Mouse (Mus musculus) embryonic facial prominence, embryonic 15.5 days (tissue): ENCODE data around the gene E2f6. TPM values are rescaled to one million over a fixed set of nuclear protein-coding genes. Genes with fewer than 3 reads are reported as not detected.
A peak's percentile ranks its signal among the peaks of the same experiment; 100 is the strongest.

Experiments
- ATAC-seq: fragments of 200-750 bp; cut with Nextera tagmentation; 2 replicates; pipeline ENCODE4 v1.8.0; 2017; ENCODE audit warnings: low read depth, moderate TSS enrichment; ENCODE audit not compliant: insufficient number of reproducible peaks, low FRiP score, low TSS enrichment
- H3K27ac ChIP-seq: fragments of 300-500 bp; sonication (generic); replicated peaks from 2 replicates; pipeline ENCODE4 v1.5.1; 2015; ENCODE audit warnings: mild to moderate bottlenecking, inconsistent platforms
- H3K27me3 ChIP-seq: fragments of 300-500 bp; sonication (generic); 2 replicates; pipeline ENCODE4 v1.6.1; 2015; ENCODE audit warnings: inconsistent platforms
- H3K36me3 ChIP-seq: fragments of 300-500 bp; sonication (generic); 2 replicates; pipeline ENCODE4 v1.6.1; 2015; ENCODE audit warnings: mild to moderate bottlenecking, inconsistent platforms
- H3K4me1 ChIP-seq: fragments of 300-500 bp; sonication (generic); 2 replicates; pipeline ENCODE4 v1.6.1; 2015; ENCODE audit warnings: inconsistent platforms
- H3K4me2 ChIP-seq: fragments of 300-500 bp; sonication (generic); replicated peaks from 2 replicates; pipeline ENCODE4 v1.6.1; 2015; ENCODE audit warnings: mild to moderate bottlenecking, inconsistent platforms
- H3K4me3 ChIP-seq: fragments of 300-500 bp; sonication (generic); replicated peaks from 2 replicates; pipeline ENCODE4 v1.5.1; 2015; ENCODE audit warnings: mild to moderate bottlenecking, inconsistent platforms
- H3K9ac ChIP-seq: fragments of 300-500 bp; sonication (generic); 2 replicates; pipeline ENCODE4 v1.6.1; 2015; ENCODE audit warnings: inconsistent platforms
- H3K9me3 ChIP-seq: fragments of 300-500 bp; sonication (generic); replicated peaks from 2 replicates; pipeline ENCODE4 v1.6.1; 2016; ENCODE audit warnings: inconsistent platforms
- WGBS: fragments of 180-500 bp; shearing (Covaris S2); methylation state at CpG from one replicate; pipeline ENCODE4 v1.1.7; 2015; 5-methylcytosine and 5-hydroxymethylcytosine counted together
- polyA plus RNA-seq: library from polyadenylated mRNA; unstranded; fragments of >200 nt; fragmentation: Nextera tagmentation; extraction: Ambion mirVana; gene quantifications from 2 replicates; pipeline ENCODE4 v1.2.1, GENCODE M21; 2015

Gene E2f6
- 39.3 and 40.9 TPM in 2 replicates for polyA plus RNA-seq

DNA sequence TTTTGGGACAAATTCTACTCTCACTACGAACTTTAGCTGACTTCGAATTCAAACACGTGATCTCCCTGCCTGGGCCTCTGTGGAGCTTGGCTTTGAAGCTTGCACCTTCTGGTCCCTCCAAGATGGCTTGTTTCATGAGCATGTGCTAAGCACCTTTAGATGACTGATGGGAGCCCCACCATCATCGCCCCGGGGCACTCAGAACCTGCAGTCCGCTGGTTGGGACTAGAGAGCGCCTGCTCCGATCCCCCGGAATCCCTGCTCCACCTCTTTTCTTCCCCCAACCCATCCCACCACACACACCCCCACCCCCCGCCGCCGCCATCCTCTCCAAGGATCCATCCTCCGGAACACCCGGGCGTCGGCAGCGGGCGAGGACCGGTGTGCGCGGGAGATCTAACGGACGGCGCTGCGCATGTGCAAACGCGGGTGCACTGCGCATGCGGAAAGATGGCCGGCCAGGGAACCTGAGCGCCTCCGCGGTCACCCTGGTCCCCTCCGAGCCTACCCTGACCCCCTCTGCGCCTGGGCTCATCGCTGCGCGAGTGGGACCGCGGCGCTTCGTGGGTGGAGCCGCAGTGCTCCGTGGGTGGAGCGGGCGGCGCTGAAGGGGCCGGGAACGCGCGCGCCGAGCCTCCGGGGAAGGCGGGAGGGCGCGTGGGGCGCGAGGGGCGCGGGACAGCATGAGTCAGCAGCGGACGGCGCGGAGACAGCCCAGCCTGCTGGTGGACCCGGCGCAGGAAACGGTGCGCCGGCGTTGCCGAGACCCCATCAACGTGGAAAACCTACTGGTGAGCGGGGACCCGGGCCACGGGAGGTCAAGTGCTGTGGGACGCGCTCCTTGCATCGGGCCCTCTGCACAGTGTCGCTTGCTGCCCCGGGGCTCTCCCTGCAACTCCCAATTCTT lies at the start of gene E2f6:
TSS of gene E2f6 (plus strand) at position 439 of the 907 bp plus-strand sequence.
- Histone ChIP-seq H3K4me2 (peak within 1 kb of the TSS; percentile 70), H3K4me3 (peak within 1 kb of the TSS; percentile 79), H3K9ac (peak within 1 kb of the TSS; percentile 76), H3K9me3 (no peaks in the 10 kb centered on the region), H3K27ac (peak within 1 kb of the TSS; percentile 63; the same call in 1 of the 2 replicates), H3K4me1 (peaks cover 20% of the 10 kb centered on the region), H3K27me3 (peaks cover 5% of the 10 kb centered on the region; the same call in 1 of the 2 replicates), H3K36me3 (peaks cover 14% of the 10 kb centered on the region)
- 5% methylated on average over 79 of the region's 81 CpGs for WGBS
- peak; percentile 87 for ATAC-seq

DNA sequence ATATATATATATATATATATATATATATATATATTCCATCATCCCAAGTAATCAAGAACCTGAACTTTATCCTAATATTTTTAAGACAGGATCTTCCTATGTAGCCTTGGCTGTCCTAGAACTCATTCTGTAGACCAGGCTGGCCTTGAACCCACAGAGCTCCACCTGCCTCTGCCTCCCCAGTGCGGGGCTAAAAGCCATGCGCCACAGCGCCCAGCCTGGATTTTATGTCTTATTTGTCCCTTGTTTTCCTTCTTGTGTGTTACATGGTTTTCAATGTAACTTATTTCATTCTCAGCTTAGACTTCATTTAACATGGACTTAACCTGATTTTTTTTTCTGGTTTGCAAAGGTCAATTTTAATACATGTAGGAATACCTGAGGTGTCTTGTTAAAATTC lies 49.3 kb upstream of the E2f6 start:
- ATAC-seq, result no peak
- H3K4me3 ChIP-seq, result no peak overlapping the region
- no peak overlapping the region for H3K4me2 ChIP-seq
- H3K9me3 ChIP-seq, result no peaks in the 10 kb centered on the region
- peaks cover 7% of the 10 kb centered on the region; the same call in 1 of the 2 replicates for H3K4me1 ChIP-seq
- WGBS, result 93% methylated on average over 3 of the region's 3 CpGs
- H3K27me3 ChIP-seq, result no peaks in the 10 kb centered on the region
- no peak overlapping the region for H3K27ac ChIP-seq
- no peak overlapping the region for H3K9ac ChIP-seq
- H3K36me3 ChIP-seq, result no peaks in the 10 kb centered on the region

DNA sequence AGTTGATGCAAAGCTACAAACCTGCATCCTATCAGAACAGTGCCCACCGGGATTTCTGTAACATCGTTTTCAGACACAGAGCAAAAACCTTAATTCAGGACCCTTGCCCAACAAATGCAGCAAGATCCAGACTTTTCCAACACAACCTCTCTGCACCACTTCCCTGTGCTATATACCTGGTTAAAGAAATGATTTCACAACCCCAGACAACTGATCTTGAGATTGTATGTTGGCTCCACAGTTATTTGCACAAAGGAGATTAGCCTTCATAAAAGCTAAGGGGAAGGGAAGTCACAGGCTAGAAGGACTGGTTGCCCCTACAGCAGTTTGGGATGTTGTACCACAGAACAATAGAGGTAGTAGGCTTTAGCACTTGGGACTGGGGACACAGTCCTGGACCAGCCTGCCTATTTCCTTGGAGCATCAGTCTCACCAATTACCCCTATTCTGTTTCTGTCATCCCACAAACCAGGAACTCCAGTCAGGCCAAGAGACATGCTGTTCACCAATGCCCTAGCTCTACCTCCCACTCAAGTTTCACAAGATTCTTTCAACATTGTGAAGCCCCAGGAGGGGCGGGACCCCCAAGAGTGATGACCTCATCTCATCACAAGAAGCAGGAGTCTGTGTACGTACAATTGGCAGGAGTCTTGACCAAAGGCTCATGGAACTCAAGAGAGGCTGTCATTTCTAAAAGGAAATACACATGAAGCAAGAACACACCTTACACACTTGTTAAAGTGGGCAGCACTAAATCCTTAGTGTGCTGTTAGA lies 46.9 kb upstream of the E2f6 start:
- Histone ChIP-seq H3K36me3 (no peaks in the 10 kb centered on the region), H3K9ac (no peak overlapping the region), H3K27me3 (no peaks in the 10 kb centered on the region), H3K4me2 (no peak overlapping the region), H3K4me3 (no peak overlapping the region), H3K9me3 (no peaks in the 10 kb centered on the region), H3K4me1 (peaks cover 7% of the 10 kb centered on the region; the same call in 1 of the 2 replicates), H3K27ac (no peak overlapping the region)
- ATAC-seq, result no peak
- 45% methylated on average over 4 of the region's 4 CpGs for WGBS

DNA sequence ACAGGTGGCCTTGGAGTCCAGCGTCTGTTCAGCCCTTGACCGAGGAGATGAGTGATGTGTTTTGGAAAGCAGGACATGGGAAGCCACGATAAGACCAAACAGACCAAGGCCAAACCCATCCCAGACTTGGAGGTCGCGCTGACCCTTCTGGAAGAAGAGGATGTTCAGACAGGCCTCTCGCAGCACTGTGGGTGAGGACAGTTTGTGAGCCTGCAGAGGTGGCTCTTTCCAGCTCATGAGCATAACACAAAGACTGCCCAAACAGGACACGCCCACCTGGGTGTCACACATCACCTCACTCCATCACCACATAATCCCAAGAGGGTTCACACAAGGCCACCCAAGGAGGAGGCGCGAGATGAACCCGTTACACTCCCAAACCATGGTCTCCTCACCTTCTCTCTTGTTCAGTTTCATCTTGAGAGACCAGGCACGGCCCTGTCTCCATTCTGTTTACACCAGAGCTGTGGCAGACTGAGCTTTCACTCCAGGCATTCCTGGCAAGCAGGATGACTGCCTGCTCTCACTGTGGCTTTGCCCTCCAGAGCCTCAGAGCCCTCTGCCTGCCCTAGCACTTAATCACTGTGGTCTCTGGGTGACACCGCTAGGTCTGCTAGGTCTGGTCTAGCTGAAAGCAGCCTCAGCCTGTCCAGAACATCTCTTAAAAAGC lies 45.9 kb upstream of the E2f6 start:
- Histone ChIP-seq H3K9ac (no peak overlapping the region), H3K36me3 (no peaks in the 10 kb centered on the region), H3K4me3 (no peak overlapping the region), H3K27me3 (no peaks in the 10 kb centered on the region), H3K27ac (no peak overlapping the region), H3K4me1 (peaks cover 7% of the 10 kb centered on the region; the same call in 1 of the 2 replicates), H3K9me3 (no peaks in the 10 kb centered on the region), H3K4me2 (no peak overlapping the region)
- ATAC-seq, result no peak
- 89% methylated on average over 12 of the region's 12 CpGs for WGBS

DNA sequence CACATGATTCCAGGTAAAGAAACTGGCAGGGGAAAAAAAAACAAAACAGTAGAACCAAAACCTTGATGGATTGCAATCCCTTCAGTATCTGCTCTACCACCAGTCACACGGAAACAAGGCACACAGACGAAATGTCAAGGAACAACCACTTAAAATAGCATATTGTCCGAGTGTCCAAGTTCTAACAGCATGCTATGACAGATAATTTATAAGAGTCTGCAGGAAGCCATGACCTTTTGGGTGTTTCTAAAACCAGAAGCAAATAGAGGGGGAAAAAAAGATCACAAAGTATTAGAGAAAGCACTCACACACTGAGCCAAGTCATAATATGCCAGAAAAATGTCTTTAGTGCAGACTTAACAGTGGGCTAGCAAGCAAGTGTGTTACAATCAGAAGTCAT lies 42.5 kb upstream of the E2f6 start:
- ATAC-seq, result no peak
- Histone ChIP-seq H3K9me3 (no peaks in the 10 kb centered on the region), H3K36me3 (no peaks in the 10 kb centered on the region), H3K9ac (no peak overlapping the region), H3K4me1 (no peaks in the 10 kb centered on the region), H3K4me3 (no peak overlapping the region), H3K4me2 (no peak overlapping the region), H3K27ac (no peak overlapping the region), H3K27me3 (no peaks in the 10 kb centered on the region)
- 87% methylated on average over 3 of the region's 3 CpGs for whole genome bisulfite sequencing

DNA sequence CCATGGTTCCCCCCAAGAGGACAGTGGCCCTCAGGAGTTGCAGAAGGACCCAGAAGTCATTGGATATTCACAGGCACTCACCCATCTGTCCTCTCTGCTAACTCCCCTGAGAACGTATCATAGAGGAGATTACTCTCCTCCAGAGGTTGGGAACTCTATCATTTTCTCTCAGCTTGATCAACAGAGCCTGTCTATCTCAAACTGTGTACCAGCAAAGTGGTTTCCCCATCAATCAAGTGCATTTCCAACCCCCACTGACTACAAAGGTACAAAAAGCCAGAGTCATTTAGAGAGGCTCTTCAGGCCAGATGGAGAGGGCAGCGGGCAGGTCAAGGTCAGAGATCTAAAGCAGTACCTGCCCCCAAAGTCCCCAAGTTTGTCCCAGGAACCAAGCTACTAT lies 42.1 kb upstream of the E2f6 start:
- no peak overlapping the region for H3K4me3 ChIP-seq
- H3K9ac ChIP-seq, result no peak overlapping the region
- no peak for ATAC-seq
- no peak overlapping the region for H3K27ac ChIP-seq
- no peak overlapping the region for H3K4me2 ChIP-seq
- no peaks in the 10 kb centered on the region for H3K27me3 ChIP-seq
- no peaks in the 10 kb centered on the region for H3K4me1 ChIP-seq
- no peaks in the 10 kb centered on the region for H3K9me3 ChIP-seq
- H3K36me3 ChIP-seq, result no peaks in the 10 kb centered on the region
- 74% methylated on average over 2 of the region's 2 CpGs for WGBS

DNA sequence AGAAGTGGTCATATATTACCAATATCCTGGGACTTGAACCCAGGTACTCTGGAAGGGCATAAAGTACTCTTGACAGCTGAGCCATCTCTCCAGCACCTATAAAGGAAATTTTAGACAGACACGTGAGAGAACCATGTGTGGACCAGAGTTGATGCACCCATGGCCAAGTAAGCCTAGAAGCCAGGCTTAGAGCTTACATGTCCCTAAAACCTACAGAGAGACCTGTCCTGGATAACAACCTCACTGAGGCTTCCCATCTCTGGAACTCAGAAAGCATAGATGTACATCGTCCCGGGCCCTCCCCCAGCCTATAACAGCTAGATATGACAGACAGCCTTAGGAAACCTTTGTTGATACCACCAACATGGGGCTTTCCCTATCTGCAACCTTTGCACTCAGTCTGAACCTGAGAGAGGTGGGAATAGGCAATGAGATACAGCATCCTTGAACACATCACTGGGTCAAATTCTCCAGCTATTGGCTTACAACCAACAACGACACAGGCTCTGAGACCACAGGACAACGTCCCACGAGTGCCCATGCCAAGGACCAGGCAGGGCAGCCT lies 41.1 kb upstream of the E2f6 start:
- ATAC-seq, result no peak
- no peak overlapping the region for H3K4me2 ChIP-seq
- H3K27me3 ChIP-seq, result no peaks in the 10 kb centered on the region
- 88% methylated on average over 6 of the region's 6 CpGs for WGBS
- H3K9ac ChIP-seq, result no peak overlapping the region
- H3K36me3 ChIP-seq, result no peaks in the 10 kb centered on the region
- no peaks in the 10 kb centered on the region for H3K9me3 ChIP-seq
- no peak overlapping the region for H3K4me3 ChIP-seq
- H3K4me1 ChIP-seq, result no peaks in the 10 kb centered on the region
- H3K27ac ChIP-seq, result no peak overlapping the region

DNA sequence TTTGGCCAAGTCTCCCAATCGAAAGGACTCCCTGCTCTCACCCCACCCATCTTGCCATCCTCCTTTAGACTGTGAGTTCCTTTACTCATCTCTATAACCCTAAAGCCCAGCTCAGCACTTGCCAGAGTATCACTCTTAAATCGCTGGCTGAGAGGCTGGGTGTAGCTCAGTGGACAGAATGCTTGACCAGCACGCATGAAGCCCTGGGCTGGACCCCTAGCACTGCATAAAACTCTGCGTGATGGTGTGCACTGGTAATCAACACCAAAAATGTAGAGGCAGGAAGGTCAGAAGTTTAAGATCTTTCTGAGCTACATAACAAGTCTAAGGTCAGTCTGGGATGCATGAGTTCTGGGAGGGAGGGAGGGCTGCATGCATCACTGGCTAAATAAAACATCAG lies 36.2 kb upstream of the E2f6 start:
- Histone ChIP-seq H3K36me3 (no peaks in the 10 kb centered on the region), H3K9me3 (no peaks in the 10 kb centered on the region), H3K4me2 (no peak overlapping the region), H3K4me3 (no peak overlapping the region), H3K27ac (no peak overlapping the region), H3K4me1 (no peaks in the 10 kb centered on the region), H3K9ac (no peak overlapping the region), H3K27me3 (no peaks in the 10 kb centered on the region)
- no peak for ATAC-seq
- WGBS, result 89% methylated on average over 4 of the region's 4 CpGs

DNA sequence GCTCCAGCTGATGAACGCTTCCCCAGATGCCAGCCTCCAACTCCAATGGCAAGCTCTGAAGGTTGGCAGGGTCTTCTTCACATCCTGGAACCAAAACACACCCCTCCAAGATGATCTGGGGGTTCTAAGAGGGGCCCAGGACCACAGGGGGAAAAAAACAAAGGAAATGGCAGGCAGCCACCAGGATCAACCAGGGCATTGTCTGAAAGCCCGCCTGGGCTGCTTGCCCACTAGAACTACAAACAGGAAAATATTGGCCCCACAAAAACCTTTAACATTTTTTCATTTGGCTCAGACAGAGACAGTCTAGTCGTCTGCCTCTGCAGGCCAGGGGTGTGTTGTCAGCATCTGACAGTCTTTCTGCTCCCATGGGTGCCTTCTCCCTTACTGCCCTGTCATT lies 35.4 kb upstream of the E2f6 start:
- Histone ChIP-seq H3K4me2 (no peak overlapping the region), H3K9ac (no peak overlapping the region), H3K27me3 (no peaks in the 10 kb centered on the region), H3K36me3 (no peaks in the 10 kb centered on the region), H3K27ac (no peak overlapping the region), H3K9me3 (no peaks in the 10 kb centered on the region), H3K4me3 (no peak overlapping the region), H3K4me1 (no peaks in the 10 kb centered on the region)
- WGBS, result 68% methylated on average over 3 of the region's 3 CpGs
- no peak for ATAC-seq

DNA sequence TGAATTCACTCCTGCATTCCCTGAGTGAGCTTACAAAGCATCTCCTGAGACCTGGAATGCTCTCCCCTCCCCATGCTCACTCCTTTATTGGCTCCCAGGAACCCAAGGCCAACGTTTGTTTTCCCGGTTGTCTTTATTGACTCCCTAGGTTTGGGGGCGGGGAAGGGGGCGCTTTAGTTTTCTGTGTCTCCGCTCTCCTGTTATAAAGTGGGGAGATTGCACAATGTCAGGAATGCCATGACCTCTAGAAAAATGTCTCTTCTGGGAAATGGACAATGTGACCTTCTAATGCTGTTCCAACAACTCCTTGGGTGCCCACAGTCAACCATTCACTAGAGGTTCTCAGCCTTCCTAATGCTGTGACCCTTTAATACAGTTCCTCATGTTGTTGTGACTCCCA lies 32.2 kb upstream of the E2f6 start:
- no peaks in the 10 kb centered on the region for H3K27me3 ChIP-seq
- no peak overlapping the region for H3K27ac ChIP-seq
- 86% methylated on average over 5 of the region's 5 CpGs for WGBS
- no peaks in the 10 kb centered on the region for H3K4me1 ChIP-seq
- H3K9me3 ChIP-seq, result no peaks in the 10 kb centered on the region
- no peak overlapping the region for H3K4me2 ChIP-seq
- no peaks in the 10 kb centered on the region for H3K36me3 ChIP-seq
- H3K9ac ChIP-seq, result no peak overlapping the region
- ATAC-seq, result no peak
- H3K4me3 ChIP-seq, result no peak overlapping the region

DNA sequence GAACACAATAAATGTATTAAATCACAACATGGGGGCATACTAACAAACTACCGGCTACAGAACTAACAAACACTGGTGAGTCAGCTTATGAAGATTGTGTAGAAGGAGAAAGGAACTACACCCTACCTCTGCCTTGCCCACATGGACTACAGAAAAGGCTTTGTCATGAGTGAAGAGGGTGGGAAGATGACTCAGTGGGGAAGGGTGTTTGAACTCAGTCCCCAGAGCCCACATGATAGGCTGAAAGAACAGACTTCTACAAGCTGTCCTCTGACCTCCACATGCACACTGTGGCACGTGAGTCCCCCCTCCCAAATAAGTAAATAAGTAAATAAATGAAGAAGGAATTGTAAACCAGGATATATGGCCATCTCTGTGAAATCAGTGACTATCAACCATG lies 31.6 kb upstream of the E2f6 start:
- H3K4me2 ChIP-seq, result no peak overlapping the region
- no peaks in the 10 kb centered on the region for H3K36me3 ChIP-seq
- H3K4me3 ChIP-seq, result no peak overlapping the region
- no peak overlapping the region for H3K27ac ChIP-seq
- no peak overlapping the region for H3K9ac ChIP-seq
- no peaks in the 10 kb centered on the region for H3K4me1 ChIP-seq
- H3K9me3 ChIP-seq, result no peaks in the 10 kb centered on the region
- ATAC-seq, result no peak
- WGBS, result 81% methylated on average over 2 of the region's 2 CpGs
- H3K27me3 ChIP-seq, result no peaks in the 10 kb centered on the region
